Mouse (Mus musculus) hindbrain, embryonic 14.5 days (tissue): ENCODE data around the gene Ramp1. TPM values are rescaled to one million over a fixed set of nuclear protein-coding genes. Genes with fewer than 3 reads are reported as not detected.
A peak's percentile ranks its signal among the peaks of the same experiment; 100 is the strongest.

Source experiments
- ATAC-seq: fragments of 200-750 bp; cut with Nextera tagmentation; 2 replicates; pipeline ENCODE4 v1.8.0; 2017; ENCODE audit warnings: moderate number of reproducible peaks, mild to moderate bottlenecking, moderate TSS enrichment, moderate library complexity; ENCODE audit not compliant: low FRiP score
- DNase-seq: peaks from one replicate; pipeline ENCODE4 v3.0.0-alpha.2; 2015; ENCODE audit warnings: low spot score
- H3K27ac ChIP-seq: fragments of 300-500 bp; sonication (generic); 2 replicates; pipeline ENCODE4 v1.5.1; 2014; ENCODE audit warnings: mild to moderate bottlenecking, moderate library complexity
- H3K27me3 ChIP-seq: fragments of 300-500 bp; sonication (generic); 2 replicates; pipeline ENCODE4 v1.6.1; 2014; ENCODE audit warnings: mild to moderate bottlenecking, low read length, mixed read lengths; ENCODE audit not compliant: control insufficient read depth, insufficient read depth
- H3K36me3 ChIP-seq: fragments of 300-500 bp; sonication (generic); replicated peaks from 2 replicates; pipeline ENCODE4 v1.6.1; 2014; ENCODE audit not compliant: control insufficient read depth, insufficient read depth
- H3K4me1 ChIP-seq: fragments of 300-500 bp; sonication (generic); replicated peaks from 2 replicates; pipeline ENCODE4 v1.6.1; 2014; ENCODE audit warnings: antibody characterized with exemption, low read length, mixed read lengths; ENCODE audit not compliant: control insufficient read depth, insufficient read depth
- H3K4me2 ChIP-seq: fragments of 300-500 bp; sonication (generic); replicated peaks from 2 replicates; pipeline ENCODE4 v1.6.1; 2014; ENCODE audit warnings: mild to moderate bottlenecking, moderate library complexity
- H3K4me3 ChIP-seq: fragments of 300-500 bp; sonication (generic); replicated peaks from 2 replicates; pipeline ENCODE4 v1.5.1; 2014; ENCODE audit warnings: mild to moderate bottlenecking, low read length
- H3K9ac ChIP-seq: fragments of 300-500 bp; sonication (generic); 2 replicates; pipeline ENCODE4 v1.6.1; 2014
- H3K9me3 ChIP-seq: fragments of 300-500 bp; sonication (generic); 2 replicates; pipeline ENCODE4 v1.6.1; 2016; ENCODE audit warnings: low read length; ENCODE audit not compliant: control insufficient read depth
- WGBS: fragments of 180-500 bp; shearing (Covaris S2); extraction: QIAGEN DNeasy Blood & Tissue Kit; methylation state at CpG from one replicate; pipeline ENCODE4 v1.1.7; 2014; 5-methylcytosine and 5-hydroxymethylcytosine counted together
- polyA plus RNA-seq: library from polyadenylated mRNA; unstranded; fragments of >200 nt; fragmentation: Nextera tagmentation; extraction: Ambion mirVana; gene quantifications from 2 replicates; pipeline ENCODE4 v1.2.1, GENCODE M21; 2014

Gene Ramp1
- polyA plus RNA-seq, 1 experiment from 2014 or later = 12.5 TPM

GRCm38 (mm10) chr1:91241249-91241648 is 61.6 kb downstream of the Ramp1 start:
- Histone ChIP-seq H3K27me3 (no peaks in the 10 kb centered on the region), H3K4me1 (no peaks in the 10 kb centered on the region), H3K27ac (no peak overlapping the region), H3K9me3 (no peaks in the 10 kb centered on the region), H3K4me3 (no peak overlapping the region), H3K4me2 (no peak overlapping the region), H3K36me3 (no peaks in the 10 kb centered on the region), H3K9ac (no peak overlapping the region)
- ATAC-seq = no peak
- no peak for DNase-seq
- WGBS = 82% methylated on average over 4 of the region's 4 CpGs

- DNase-seq (no peak), ATAC-seq (no peak)
- Histone ChIP-seq H3K4me2 (no peak overlapping the region), H3K4me3 (no peak overlapping the region), H3K4me1 (peaks cover 24% of the 10 kb centered on the region), H3K27me3 (no peaks in the 10 kb centered on the region), H3K27ac (no peak overlapping the region), H3K9ac (no peak overlapping the region), H3K9me3 (no peaks in the 10 kb centered on the region), H3K36me3 (no peaks in the 10 kb centered on the region)
- WGBS = 94% methylated on average over 5 of the region's 5 CpGs
Observed at GRCm38 (mm10) chr1:91248242-91248641, 68.6 kb downstream of the Ramp1 start.

GRCm38 (mm10) chr1:91248970-91249369 is 69.3 kb downstream of the Ramp1 start:
- no peak for ATAC-seq
- 0 out of 2 replicates have a peak overlapping the region, but pooled peaks have one; percentile 31 for H3K9ac ChIP-seq
- no peak overlapping the region for H3K4me3 ChIP-seq
- H3K9me3 ChIP-seq = no peaks in the 10 kb centered on the region
- no peak for DNase-seq
- H3K27ac ChIP-seq = no peak overlapping the region
- H3K4me2 ChIP-seq = peak overlapping the region; percentile 86
- H3K4me1 ChIP-seq = peaks cover 24% of the 10 kb centered on the region
- whole genome bisulfite sequencing = 43% methylated on average over 4 of the region's 4 CpGs
- no peaks in the 10 kb centered on the region for H3K27me3 ChIP-seq
- peaks cover 4% of the 10 kb centered on the region; the same call in 1 of the 2 replicates for H3K36me3 ChIP-seq

GRCm38 (mm10) chr1:91249564-91250414 is 70.2 kb downstream of the Ramp1 start, which contains the start of gene Ube2f:
Gene Ube2f (plus strand): TSS chr1:91250304.
- Histone ChIP-seq H3K36me3 (peaks cover 12% of the 10 kb centered on the region), H3K4me2 (peak within 1 kb of the TSS; percentile 86), H3K9me3 (no peaks in the 10 kb centered on the region), H3K9ac (peak within 1 kb of the TSS; percentile 93), H3K27ac (peak within 1 kb of the TSS; percentile 83), H3K4me3 (peak within 1 kb of the TSS; percentile 99), H3K4me1 (peaks cover 24% of the 10 kb centered on the region), H3K27me3 (no peaks in the 10 kb centered on the region)
- peak; percentile 99 for ATAC-seq
- DNase-seq = peak; percentile 97
- WGBS = under 1% methylated on average over 43 of the region's 43 CpGs

GRCm38 (mm10) chr1:91250415-91251147 is 71.0 kb downstream of the Ramp1 start:
- Histone ChIP-seq H3K36me3 (peaks cover 16% of the 10 kb centered on the region), H3K27me3 (no peaks in the 10 kb centered on the region), H3K4me2 (peak overlapping the region; percentile 86), H3K4me1 (peaks cover 24% of the 10 kb centered on the region), H3K9ac (peak overlapping the region; percentile 93), H3K9me3 (no peaks in the 10 kb centered on the region), H3K27ac (peak overlapping the region; percentile 83), H3K4me3 (peak overlapping the region; percentile 99)
- no peak for DNase-seq
- WGBS = under 1% methylated on average over 64 of the region's 70 CpGs
- ATAC-seq = no peak; the same call in 1 of the 2 replicates

GRCm38 (mm10) chr1:91251148-91251650 is 71.6 kb downstream of the Ramp1 start:
- Histone ChIP-seq H3K4me2 (peak overlapping the region; percentile 86), H3K9me3 (no peaks in the 10 kb centered on the region), H3K27me3 (no peaks in the 10 kb centered on the region), H3K9ac (peak overlapping the region; percentile 93), H3K36me3 (peaks cover 16% of the 10 kb centered on the region), H3K27ac (0 out of 2 replicates have a peak overlapping the region, but pooled peaks have one; percentile 83), H3K4me3 (peak overlapping the region; percentile 99), H3K4me1 (peaks cover 24% of the 10 kb centered on the region)
- ATAC-seq (no peak), DNase-seq (no peak)
- WGBS = 53% methylated on average over 5 of the region's 5 CpGs

- DNase-seq = no peak
- 63% methylated on average over 8 of the region's 8 CpGs for WGBS
- H3K4me1 ChIP-seq = peaks cover 24% of the 10 kb centered on the region
Observed at GRCm38 (mm10) chr1:91251927-91252326, 72.3 kb downstream of the Ramp1 start.

GRCm38 (mm10) chr1:91257918-91258317 is 78.3 kb downstream of the Ramp1 start:
- H3K27ac ChIP-seq = no peak overlapping the region
- no peaks in the 10 kb centered on the region for H3K4me1 ChIP-seq
- H3K27me3 ChIP-seq = no peaks in the 10 kb centered on the region
- ATAC-seq (no peak), DNase-seq (no peak)
- H3K9me3 ChIP-seq = no peaks in the 10 kb centered on the region
- H3K4me2 ChIP-seq = no peak overlapping the region
- no peak overlapping the region for H3K9ac ChIP-seq
- no peak overlapping the region for H3K4me3 ChIP-seq
- peaks cover 16% of the 10 kb centered on the region for H3K36me3 ChIP-seq

More at GRCm38 (mm10) chr1:91251927-91252326, 72.3 kb downstream of the Ramp1 start:
- no peak overlapping the region; the same call in 1 of the 2 replicates for H3K4me3 ChIP-seq
- no peaks in the 10 kb centered on the region for H3K27me3 ChIP-seq
- H3K4me2 ChIP-seq = peak overlapping the region; percentile 86
- no peak overlapping the region; the same call in 1 of the 2 replicates for H3K9ac ChIP-seq
- ATAC-seq = no peak
- H3K9me3 ChIP-seq = no peaks in the 10 kb centered on the region
- H3K36me3 ChIP-seq = peaks cover 16% of the 10 kb centered on the region
- no peak overlapping the region for H3K27ac ChIP-seq

- Histone ChIP-seq H3K4me3 (no peak overlapping the region), H3K27me3 (no peaks in the 10 kb centered on the region), H3K4me1 (no peaks in the 10 kb centered on the region), H3K4me2 (no peak overlapping the region), H3K9ac (no peak overlapping the region), H3K27ac (no peak overlapping the region), H3K9me3 (no peaks in the 10 kb centered on the region), H3K36me3 (peaks cover 4% of the 10 kb centered on the region)
- 92% methylated on average over 5 of the region's 5 CpGs for WGBS
- no peak for DNase-seq
- no peak for ATAC-seq
Observed at GRCm38 (mm10) chr1:91259794-91260193, 80.2 kb downstream of the Ramp1 start.
